22 mouse cellular contexts compared by ENCODE assay signal in genomic region chr16:76335913-76336312, GRCm38 (mm10).
"Had no signal": no experiment of that assay in that cellular context is flagged by ENCODE, and none has a peak within 500 bp of the region (broad histone marks: within the 10 kb centered on the region; RNA-seq: fewer than 3 reads in every experiment).

No protein-coding gene starts in this region.

- H3K9ac ChIP-seq: kidney, embryonic 15.5 days; limb, embryonic 13.5 days; lung, embryonic 15.5 days; midbrain, embryonic 12.5 days; midbrain, embryonic 15.5 days; neural tube, embryonic 12.5 days; neural tube, embryonic 15.5 days had no signal

- H3K4me1 ChIP-seq: limb, embryonic 10.5 days; midbrain, embryonic 15.5 days; neural tube, embryonic 15.5 days had no signal

- H3K9me3 ChIP-seq: kidney, embryonic 15.5 days; limb, embryonic 10.5 days; limb, embryonic 13.5 days; lung, embryonic 15.5 days; midbrain, embryonic 12.5 days; midbrain, embryonic 15.5 days; neural tube, embryonic 12.5 days; neural tube, embryonic 15.5 days had no signal

- H3K27ac ChIP-seq: kidney, embryonic 15.5 days; limb, embryonic 10.5 days; limb, embryonic 13.5 days; lung, embryonic 15.5 days; midbrain, embryonic 12.5 days; midbrain, embryonic 15.5 days; neural tube, embryonic 12.5 days; neural tube, embryonic 15.5 days; stomach, postnatal 0 days had no signal

- DNase-seq: kidney, adult 11 months; kidney, adult 8-10 months; kidney, postnatal 4 days; layer of hippocampus, adult 9-11 months; lung, adult 18-20 months; lung, postnatal 10 days; lung, postnatal 36 days; right cerebral cortex, adult 18-20 months; right cerebral cortex, postnatal 14 days; right cerebral cortex, postnatal 4 days; thymus, adult 2 months; thymus, postnatal 14 days; thymus, postnatal 4 days had no signal

- H3K36me3 ChIP-seq: lung, embryonic 15.5 days; midbrain, embryonic 15.5 days; neural tube, embryonic 12.5 days had no signal

- H3K4me2 ChIP-seq: kidney, embryonic 15.5 days; limb, embryonic 13.5 days; lung, embryonic 15.5 days; midbrain, embryonic 12.5 days; midbrain, embryonic 15.5 days; neural tube, embryonic 12.5 days; neural tube, embryonic 15.5 days had no signal

- H3K27me3 ChIP-seq: kidney, embryonic 15.5 days; limb, embryonic 13.5 days; lung, embryonic 15.5 days; midbrain, embryonic 12.5 days; midbrain, embryonic 15.5 days; neural tube, embryonic 12.5 days; neural tube, embryonic 15.5 days had no signal

- H3K4me3 ChIP-seq: kidney, embryonic 15.5 days; limb, embryonic 10.5 days; limb, embryonic 13.5 days; lung, embryonic 15.5 days; midbrain, embryonic 12.5 days; midbrain, embryonic 15.5 days; neural tube, embryonic 12.5 days; neural tube, embryonic 15.5 days had no signal

- ATAC-seq: midbrain, embryonic 15.5 days had no signal
